Mouse (Mus musculus) MEL-GATA-1-ER (cell line): Measurements from ENCODE around the gene Plekhm3.

ENCODE experiments used
- DNase-seq: peaks from one replicate; pipeline ENCODE4 v3.0.0-alpha.2; 2012; ENCODE audit warnings: low read depth; ENCODE audit errors: extremely low read depth

Gene Plekhm3

GRCm38 (mm10) chr1:64827434-64827833 is 129.2 kb downstream of the Plekhm3 start:
- no peak for DNase-seq

- DNase-seq: no peak
Measured at GRCm38 (mm10) chr1:64826348-64827103, 130.1 kb downstream of the Plekhm3 start.

GRCm38 (mm10) chr1:64823564-64823963 is 133.1 kb downstream of the Plekhm3 start:
- DNase-seq: no peak

- DNase-seq: no peak
Measured at GRCm38 (mm10) chr1:64817709-64818108, 138.9 kb downstream of the Plekhm3 start.

GRCm38 (mm10) chr1:64813182-64813581 is 143.4 kb downstream of the Plekhm3 start:
- no peak for DNase-seq

- no peak for DNase-seq
Measured at GRCm38 (mm10) chr1:64811956-64812355, 144.7 kb downstream of the Plekhm3 start.

GRCm38 (mm10) chr1:64809085-64809484 is 147.5 kb downstream of the Plekhm3 start:
- DNase-seq: no peak

- DNase-seq: no peak
Measured at GRCm38 (mm10) chr1:64807766-64808165, 148.9 kb downstream of the Plekhm3 start.

- DNase-seq: no peak
Measured at GRCm38 (mm10) chr1:64805217-64805616, 151.4 kb downstream of the Plekhm3 start.

GRCm38 (mm10) chr1:64802631-64803030 is 154.0 kb downstream of the Plekhm3 start:
- DNase-seq: no peak

- peak; percentile 6 for DNase-seq
Measured at GRCm38 (mm10) chr1:64797621-64798020, 159.0 kb downstream of the Plekhm3 start.

- DNase-seq: peak; percentile 61
Measured at GRCm38 (mm10) chr1:64796867-64797582, 159.6 kb downstream of the Plekhm3 start.

- DNase-seq: no peak
Measured at GRCm38 (mm10) chr1:64795284-64796040, 161.2 kb downstream of the Plekhm3 start.

GRCm38 (mm10) chr1:64794096-64794495 is 162.5 kb downstream of the Plekhm3 start:
- no peak for DNase-seq

- no peak for DNase-seq
Measured at GRCm38 (mm10) chr1:64793234-64793530, 163.4 kb downstream of the Plekhm3 start.

GRCm38 (mm10) chr1:64792521-64793233 is 163.9 kb downstream of the Plekhm3 start:
- DNase-seq: no peak

GRCm38 (mm10) chr1:64791826-64792225 is 164.8 kb downstream of the Plekhm3 start:
- DNase-seq: no peak

GRCm38 (mm10) chr1:64790806-64791790 is 165.5 kb downstream of the Plekhm3 start:
- DNase-seq: no peak

GRCm38 (mm10) chr1:64787701-64788515 is 168.7 kb downstream of the Plekhm3 start:
- DNase-seq: no peak
